Mouse (Mus musculus) bone marrow, adult 2 months (tissue): ENCODE results near the gene Olfr902.
"Not testable (repeated sequence)": the region's sequence is repeated elsewhere in the genome, so short reads cannot be mapped to it uniquely, and the experiment has no call there.

Experiments used
- CTCF ChIP-seq: fragments of 200-500 bp; IDR thresholded peaks from 2 replicates; pipeline ENCODE4 v1.5.1; 2011; ENCODE audit warnings: low read length, control low read depth; ENCODE audit not compliant: control insufficient read depth, insufficient read depth
- POLR2A ChIP-seq: fragments of 200-500 bp; IDR thresholded peaks from 2 replicates; pipeline ENCODE4 v1.6.1; 2011; ENCODE audit warnings: low read depth, mild to moderate bottlenecking, control low read depth, low read length, borderline replicate concordance; ENCODE audit not compliant: control insufficient read depth

DNA sequence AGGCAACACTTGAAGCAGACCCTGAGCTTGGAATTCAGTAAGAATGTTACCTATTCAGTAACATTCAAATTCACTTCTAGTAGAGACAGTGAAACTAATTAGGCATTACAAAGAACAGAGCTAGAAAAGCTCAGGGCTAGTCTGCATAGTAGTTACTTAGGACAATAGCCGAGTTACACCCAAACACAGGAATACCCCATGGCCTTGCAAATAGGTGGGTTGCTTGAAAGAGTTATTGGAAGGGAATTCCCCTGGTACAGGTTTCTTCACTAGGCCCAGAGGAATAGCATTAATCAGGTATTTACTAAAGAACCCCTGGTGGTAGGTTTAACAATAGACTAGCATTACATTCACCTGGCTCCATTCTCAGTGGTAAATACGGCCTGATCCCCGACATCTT, 40.0 kb upstream of the Olfr902 start:
- TF ChIP-seq POLR2A, CTCF: not testable (repeated sequence)
